Mouse (Mus musculus) thymus, adult 2 months (tissue): ENCODE data around the gene Ric3. TPM values are rescaled to one million over a fixed set of nuclear protein-coding genes. Genes with fewer than 3 reads are reported as not detected.

Experiments used
- DNase-seq: peaks from one replicate; pipeline ENCODE4 v3.0.0; 2021
- H3K27ac ChIP-seq: fragments of 200-500 bp; 2 replicates; pipeline ENCODE4 v1.5.1; 2012; ENCODE audit warnings: low read length, control low read depth; ENCODE audit not compliant: control insufficient read depth, insufficient read depth
- H3K27me3 ChIP-seq: fragments of 200-500 bp; 2 replicates; pipeline ENCODE4 v1.6.1; 2012; ENCODE audit warnings: mild to moderate bottlenecking, low read length, moderate library complexity, mixed read lengths; ENCODE audit not compliant: control insufficient read depth, insufficient read depth
- H3K36me3 ChIP-seq: fragments of 200-500 bp; 2 replicates; pipeline ENCODE4 v1.6.1; 2012; ENCODE audit warnings: mild to moderate bottlenecking, low read length, moderate library complexity; ENCODE audit not compliant: control insufficient read depth, insufficient read depth
- H3K4me1 ChIP-seq: fragments of 200-500 bp; replicated peaks from 2 replicates; pipeline ENCODE4 v1.6.1; 2012; ENCODE audit warnings: low read length; ENCODE audit not compliant: control insufficient read depth, insufficient read depth
- H3K4me3 ChIP-seq: fragments of 200-500 bp; 2 replicates; pipeline ENCODE4 v1.5.1; 2012; ENCODE audit warnings: mild to moderate bottlenecking, low read length, control low read depth, moderate library complexity; ENCODE audit not compliant: control insufficient read depth, insufficient read depth
- CTCF ChIP-seq: fragments of 200-500 bp; IDR thresholded peaks from 2 replicates; pipeline ENCODE4 v1.5.1; 2012; ENCODE audit warnings: mild to moderate bottlenecking, control low read depth, low read length, moderate library complexity, borderline replicate concordance; ENCODE audit not compliant: control insufficient read depth, poor library complexity, insufficient read depth; ENCODE audit errors: extremely low read depth
- POLR2A ChIP-seq: fragments of 200-500 bp; IDR thresholded peaks from 2 replicates; pipeline ENCODE4 v1.6.1; 2012; ENCODE audit warnings: mild to moderate bottlenecking, low read length, control low read depth, moderate library complexity; ENCODE audit not compliant: control insufficient read depth, poor library complexity, insufficient read depth; ENCODE audit errors: extremely low read depth
- WGBS: fragments of 180-500 bp; shearing (Covaris S2); methylation state at CpG from one replicate; pipeline ENCODE4 v1.1.7; 2018; 5-methylcytosine and 5-hydroxymethylcytosine counted together
- polyA plus RNA-seq: library from polyadenylated mRNA; depleted of rRNA; stranded (reverse); fragments of >200 nt; gene quantifications from 2 replicates; pipeline ENCODE4 v1.2.3, GENCODE M21; 2012

Ric3 gene
- polyA plus RNA-seq, 1 experiment: 0.31 TPM

DNA sequence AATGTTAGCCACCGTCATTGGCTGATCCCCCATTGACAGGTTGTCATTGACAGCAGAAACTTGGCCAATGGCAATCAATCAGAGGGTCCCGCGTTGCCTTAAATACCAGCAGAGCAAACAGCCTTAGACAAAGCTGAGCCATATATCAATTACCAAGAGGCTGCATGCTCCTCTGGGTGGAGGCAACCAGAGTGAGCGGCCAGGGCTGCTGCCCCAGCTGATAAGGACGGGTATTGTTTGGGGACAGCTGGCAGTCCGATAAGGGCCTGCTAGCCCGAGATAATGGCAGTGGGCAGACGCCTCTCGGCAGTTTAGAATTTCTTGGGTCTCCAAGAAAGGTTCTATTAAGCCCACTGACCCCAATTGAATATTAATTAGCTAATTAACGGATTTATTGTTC is 31.8 kb upstream of the Ric3 start:
- Histone ChIP-seq H3K27ac (no peak overlapping the region), H3K36me3 (no peaks in the 10 kb centered on the region), H3K4me3 (no peak overlapping the region), H3K4me1 (no peaks in the 10 kb centered on the region), H3K27me3 (no peaks in the 10 kb centered on the region)
- WGBS: 35% methylated on average over 10 of the region's 10 CpGs
- DNase-seq: no peak
- no peak for TF ChIP-seq POLR2A
- TF ChIP-seq CTCF: no peak

DNA sequence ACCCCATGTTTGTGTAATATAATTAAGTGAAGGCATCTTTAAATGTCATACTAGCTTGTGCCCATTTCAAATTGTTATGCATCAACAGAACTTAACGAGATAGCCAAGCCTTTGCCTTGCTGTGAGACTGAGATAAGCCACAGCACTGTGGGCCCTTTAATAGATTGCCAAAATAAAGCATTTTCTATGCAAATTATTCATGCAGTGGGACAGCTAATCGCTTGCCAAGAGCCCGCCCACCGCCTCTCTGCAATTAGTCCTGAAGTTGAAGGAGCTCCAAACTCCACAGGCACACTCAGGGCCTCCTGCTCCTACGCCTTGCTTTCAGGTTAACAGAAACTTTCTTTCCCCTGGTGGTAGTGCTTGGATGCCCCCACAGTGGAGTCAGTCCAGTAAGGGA is 27.9 kb upstream of the Ric3 start:
- no peaks in the 10 kb centered on the region for H3K27me3 ChIP-seq
- 90% methylated on average over 5 of the region's 5 CpGs for WGBS
- no peak overlapping the region for H3K4me3 ChIP-seq
- H3K4me1 ChIP-seq: no peaks in the 10 kb centered on the region
- no peak overlapping the region for H3K27ac ChIP-seq
- TF ChIP-seq CTCF (no peak), POLR2A (no peak)
- DNase-seq: no peak
- no peaks in the 10 kb centered on the region for H3K36me3 ChIP-seq

DNA sequence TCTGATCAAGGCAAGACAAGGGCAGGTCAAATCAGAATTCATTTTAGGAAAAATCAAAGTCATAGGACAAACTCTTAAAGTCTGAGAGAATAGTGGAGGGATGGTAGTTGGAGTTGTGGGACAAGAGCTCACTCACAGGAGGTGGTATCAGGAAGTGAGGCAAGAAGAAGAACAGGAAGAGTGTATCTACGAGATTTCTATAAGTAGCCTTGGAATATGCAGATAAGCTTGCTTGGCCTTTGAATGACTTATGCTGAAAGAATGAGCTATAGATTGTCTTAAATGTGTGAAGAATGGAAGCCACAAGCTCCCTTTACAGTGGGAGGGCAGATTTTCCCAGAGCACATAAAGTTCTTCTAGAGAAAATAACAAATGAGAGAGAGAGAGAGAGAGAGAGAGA is 21.8 kb upstream of the Ric3 start:
- H3K27ac ChIP-seq: no peak overlapping the region
- no peak overlapping the region for H3K4me3 ChIP-seq
- no peaks in the 10 kb centered on the region for H3K4me1 ChIP-seq
- no peak for TF ChIP-seq CTCF
- no peak for TF ChIP-seq POLR2A
- no peaks in the 10 kb centered on the region for H3K27me3 ChIP-seq
- no peak for DNase-seq
- no peaks in the 10 kb centered on the region for H3K36me3 ChIP-seq
- WGBS: 14% methylated on average over 1 of the region's 1 CpGs

DNA sequence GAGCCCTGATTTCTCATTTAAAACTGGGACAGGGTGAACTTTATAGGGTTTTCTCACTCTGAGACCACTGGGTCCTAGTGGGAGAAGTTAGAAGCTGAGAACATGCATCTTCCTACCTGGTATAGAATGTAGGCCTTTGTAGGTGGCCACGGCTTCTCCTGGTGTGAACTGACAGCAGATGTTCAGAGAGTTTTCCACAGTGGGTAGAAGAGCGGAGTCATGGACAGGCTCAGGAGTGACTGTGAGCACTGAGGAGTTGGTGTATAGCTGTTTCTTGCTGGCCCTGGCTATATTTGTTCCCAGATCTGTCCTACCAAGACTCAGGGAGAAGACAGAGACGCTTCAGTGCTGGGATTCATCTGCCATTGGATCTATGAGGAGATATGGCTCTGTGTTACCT is 18.0 kb upstream of the Ric3 start:
- no peak overlapping the region for H3K27ac ChIP-seq

DNA sequence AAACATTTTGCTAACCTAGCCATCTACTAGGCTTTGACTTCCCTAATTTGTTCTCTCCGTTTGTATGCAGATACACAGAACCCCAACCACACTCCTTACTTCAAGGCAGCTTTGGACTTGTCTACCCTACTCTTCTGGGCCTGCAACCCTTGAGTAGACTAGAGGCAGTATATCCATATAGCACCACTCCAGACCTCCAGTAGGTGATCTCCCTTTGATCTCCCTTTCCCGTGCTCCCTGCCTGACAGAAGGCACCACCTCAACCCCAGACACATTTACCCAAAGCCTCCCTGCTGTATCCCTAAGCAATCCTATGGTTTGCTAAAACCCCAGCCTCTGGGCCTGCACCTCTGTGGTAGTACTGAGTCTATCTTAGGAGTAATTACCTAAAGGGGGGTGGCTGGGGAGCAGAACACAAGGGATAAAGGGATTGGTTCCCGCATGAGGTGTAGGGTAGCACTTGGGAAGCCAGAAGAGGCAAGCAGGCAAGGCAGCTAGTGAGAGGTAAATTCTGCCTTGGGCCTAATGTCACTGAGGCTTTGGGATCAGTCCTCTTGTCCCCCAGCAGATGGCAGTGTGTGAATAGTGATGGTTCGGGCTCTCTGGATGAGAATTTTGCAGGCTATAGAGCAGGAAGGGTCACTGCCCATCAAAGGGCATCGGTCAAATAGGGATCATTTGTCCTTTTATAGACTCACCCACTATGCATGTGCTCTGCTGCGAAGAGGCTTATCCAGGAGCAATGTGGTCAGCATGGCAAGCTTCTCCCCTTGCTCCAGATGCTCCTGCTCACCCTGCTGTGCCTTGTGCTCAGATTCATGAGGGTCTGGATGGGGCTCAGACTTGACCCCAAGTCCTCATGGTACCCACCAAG is 15.3 kb upstream of the Ric3 start:
- no peak for DNase-seq
- Histone ChIP-seq H3K4me3 (no peak overlapping the region), H3K27me3 (no peaks in the 10 kb centered on the region), H3K36me3 (no peaks in the 10 kb centered on the region), H3K27ac (no peak overlapping the region), H3K4me1 (no peaks in the 10 kb centered on the region)
- 43% methylated on average over 6 of the region's 6 CpGs for WGBS
- no peak for TF ChIP-seq CTCF
- TF ChIP-seq POLR2A: no peak

More for the DNA sequence above, 18.0 kb upstream of the Ric3 start:
- Histone ChIP-seq H3K27me3 (no peaks in the 10 kb centered on the region), H3K36me3 (no peaks in the 10 kb centered on the region), H3K4me1 (no peaks in the 10 kb centered on the region), H3K4me3 (no peak overlapping the region)
- 87% methylated on average over 3 of the region's 3 CpGs for WGBS
- no peak for TF ChIP-seq POLR2A
- TF ChIP-seq CTCF: no peak
- DNase-seq: no peak

DNA sequence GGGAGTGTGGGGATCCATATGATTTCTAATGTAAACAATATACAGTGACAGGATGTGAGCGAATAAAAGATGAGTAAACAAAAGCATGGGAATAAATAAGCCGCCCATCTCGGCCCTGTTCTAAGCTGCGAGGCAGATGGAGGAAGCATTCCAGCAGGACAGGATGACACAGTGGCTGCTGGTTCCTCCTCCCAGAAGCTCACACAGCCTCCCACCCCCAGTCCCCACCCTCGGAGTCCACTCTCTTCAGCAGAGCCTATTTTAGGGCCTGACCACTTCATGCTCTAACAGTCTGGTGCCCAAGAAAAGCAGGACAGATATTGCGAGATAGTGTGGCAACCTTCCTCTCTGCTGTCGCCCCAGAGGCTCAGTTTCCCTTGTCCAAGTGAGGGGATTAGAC is 14.1 kb upstream of the Ric3 start:
- no peaks in the 10 kb centered on the region for H3K36me3 ChIP-seq
- H3K4me3 ChIP-seq: no peak overlapping the region
- no peak overlapping the region for H3K27ac ChIP-seq
- TF ChIP-seq CTCF (no peak), POLR2A (no peak)
- 84% methylated on average over 7 of the region's 7 CpGs for WGBS
- DNase-seq: no peak
- H3K27me3 ChIP-seq: no peaks in the 10 kb centered on the region
- H3K4me1 ChIP-seq: no peaks in the 10 kb centered on the region
